Mouse (Mus musculus) adrenal gland, postnatal 36 days (tissue): ENCODE measurements at regions not wholly inside any gene's neighbourhood (a gene's known extent, or its start where the extent isn't known, plus 50 kb on each side); places are given as distances from the start of the nearest gene placed in this dataset.
A peak's percentile ranks its signal among the peaks of the same experiment; 100 is the strongest.

Source experiments
- DNase-seq, 2 experiments: peaks; one replicate each; pipeline ENCODE4 v3.0.0; 2021; ENCODE audit warnings: mixed read lengths in 1 of 2

GRCm38 (mm10) chr7:59178326-59178725 is 50.2 kb upstream of the Ube3a start:
- DNase-seq = peak; percentile 2 to 11
